Mouse (Mus musculus) ES-E14 (cell line): Measurements from ENCODE around the gene Lhpp.

ENCODE experiments used
- CHD2 ChIP-seq: IDR thresholded peaks from 2 replicates; pipeline ENCODE4 v1.6.1; 2014; ENCODE audit warnings: mild to moderate bottlenecking, low read depth, low read length, inconsistent platforms
- HCFC1 ChIP-seq: IDR thresholded peaks from 2 replicates; pipeline ENCODE4 v1.6.1; 2012; ENCODE audit warnings: low read length, inconsistent platforms, borderline replicate concordance; ENCODE audit not compliant: insufficient read depth
- MAFK ChIP-seq: IDR thresholded peaks from 2 replicates; pipeline ENCODE4 v1.6.1; 2014; ENCODE audit warnings: mild to moderate bottlenecking, low read depth, low read length, inconsistent platforms; ENCODE audit not compliant: insufficient read depth
- ZC3H11A ChIP-seq: IDR thresholded peaks from 2 replicates; pipeline ENCODE4 v1.6.1; 2012; ENCODE audit warnings: low read depth, mild to moderate bottlenecking, inconsistent platforms, low read length, borderline replicate concordance
- ZNF384 ChIP-seq: IDR thresholded peaks from 2 replicates; pipeline ENCODE4 v1.6.1; 2012; ENCODE audit warnings: low read depth, low read length, inconsistent platforms

DNA sequence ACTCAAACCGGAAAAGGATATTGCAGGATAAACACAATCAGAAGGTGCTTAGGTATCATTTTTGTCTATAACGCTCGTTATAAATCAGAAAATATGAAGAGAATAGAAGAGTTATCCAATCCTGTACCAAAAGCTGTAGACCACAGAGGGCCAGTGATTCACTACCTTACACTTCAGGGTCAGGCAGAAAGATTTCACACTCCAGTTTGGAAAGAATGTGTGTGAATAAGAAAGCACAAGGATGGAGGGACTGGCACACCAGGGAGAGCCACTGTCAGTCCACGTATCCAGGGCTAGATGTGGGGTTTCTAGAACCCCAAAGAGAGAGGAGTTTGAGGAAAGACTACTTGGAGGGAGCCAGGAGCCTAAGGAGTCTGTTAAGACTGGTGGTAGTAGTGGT, 33.5 kb upstream of the Lhpp start:
- TF ChIP-seq ZC3H11A (no peak), MAFK (no peak), ZNF384 (no peak), HCFC1 (no peak), CHD2 (no peak)
